Mouse (Mus musculus): ENCODE data around the gene Kcnmb4. TPM values are rescaled to one million over a fixed set of nuclear protein-coding genes. Genes with fewer than 3 reads are reported as not detected.

Kcnmb4 gene
- polyA plus RNA-seq, 1 experiment from 2014 or later: 81.6 TPM

GRCm38 (mm10) chr10:116486895-116487747 is 13.4 kb upstream of the Kcnmb4 start:
- Histone ChIP-seq H3K9me3 (ENCODE audit: control insufficient read depth, low read length) (no peaks in the 10 kb centered on the region), H3K4me2 (ENCODE audit: low read depth, low read length) (no peak overlapping the region), H3K27ac (ENCODE audit: low read depth, low read length) (no peak overlapping the region), H3K27me3 (ENCODE audit: control insufficient read depth, insufficient read depth, low read length) (no peaks in the 10 kb centered on the region), H3K4me1 (ENCODE audit: control insufficient read depth, insufficient read depth, low read length) (no peaks in the 10 kb centered on the region), H3K4me3 (ENCODE audit: low read depth, low read length) (no peak overlapping the region), H3K36me3 (ENCODE audit: control insufficient read depth, insufficient read depth, low read length) (peaks cover 17% of the 10 kb centered on the region; the same call in 1 of the 2 replicates), H3K9ac (replicated peaks; ENCODE audit: low read depth, low read length) (no peak overlapping the region)
- no peak for ATAC-seq (ENCODE audit: low read depth)
- 89% methylated on average over 10 of the region's 10 CpGs for WGBS

GRCm38 (mm10) chr10:116481917-116482316 is 8.2 kb upstream of the Kcnmb4 start:
- WGBS: 95% methylated on average over 12 of the region's 12 CpGs
- Histone ChIP-seq H3K9ac (replicated peaks; ENCODE audit: low read depth, low read length) (no peak overlapping the region), H3K4me1 (ENCODE audit: control insufficient read depth, insufficient read depth, low read length) (no peaks in the 10 kb centered on the region), H3K36me3 (ENCODE audit: control insufficient read depth, insufficient read depth, low read length) (peaks cover 15% of the 10 kb centered on the region; the same call in 1 of the 2 replicates), H3K27me3 (ENCODE audit: control insufficient read depth, insufficient read depth, low read length) (no peaks in the 10 kb centered on the region), H3K4me3 (ENCODE audit: low read depth, low read length) (no peak overlapping the region), H3K4me2 (ENCODE audit: low read depth, low read length) (no peak overlapping the region), H3K9me3 (ENCODE audit: control insufficient read depth, low read length) (no peaks in the 10 kb centered on the region), H3K27ac (ENCODE audit: low read depth, low read length) (no peak overlapping the region)
- ATAC-seq (ENCODE audit: low read depth): no peak

- Histone ChIP-seq H3K9ac (replicated peaks; ENCODE audit: low read depth, low read length) (no peak overlapping the region), H3K4me3 (ENCODE audit: low read depth, low read length) (no peak overlapping the region), H3K9me3 (ENCODE audit: control insufficient read depth, low read length) (no peaks in the 10 kb centered on the region), H3K36me3 (ENCODE audit: control insufficient read depth, insufficient read depth, low read length) (peaks cover 14% of the 10 kb centered on the region; the same call in 1 of the 2 replicates), H3K4me2 (ENCODE audit: low read depth, low read length) (no peak overlapping the region), H3K27ac (ENCODE audit: low read depth, low read length) (no peak overlapping the region), H3K27me3 (ENCODE audit: control insufficient read depth, insufficient read depth, low read length) (no peaks in the 10 kb centered on the region), H3K4me1 (ENCODE audit: control insufficient read depth, insufficient read depth, low read length) (no peaks in the 10 kb centered on the region)
- 87% methylated on average over 5 of the region's 5 CpGs for WGBS
- no peak for ATAC-seq (ENCODE audit: low read depth)
Observed at GRCm38 (mm10) chr10:116480988-116481387, 7.3 kb upstream of the Kcnmb4 start.

GRCm38 (mm10) chr10:116476559-116476958 is 2.9 kb upstream of the Kcnmb4 start:
- ATAC-seq (ENCODE audit: low read depth): no peak
- peaks cover 20% of the 10 kb centered on the region for H3K4me1 ChIP-seq (ENCODE audit: control insufficient read depth, insufficient read depth, low read length)
- H3K9ac ChIP-seq (replicated peaks; ENCODE audit: low read depth, low read length): no peak overlapping the region
- no peak overlapping the region for H3K4me3 ChIP-seq (ENCODE audit: low read depth, low read length)
- H3K27ac ChIP-seq (ENCODE audit: low read depth, low read length): no peak overlapping the region
- no peaks in the 10 kb centered on the region for H3K9me3 ChIP-seq (ENCODE audit: control insufficient read depth, low read length)
- no peaks in the 10 kb centered on the region for H3K36me3 ChIP-seq (ENCODE audit: control insufficient read depth, insufficient read depth, low read length)
- H3K4me2 ChIP-seq (ENCODE audit: low read depth, low read length): no peak overlapping the region
- no peaks in the 10 kb centered on the region; the same call in 1 of the 2 replicates for H3K27me3 ChIP-seq (ENCODE audit: control insufficient read depth, insufficient read depth, low read length)
- WGBS: 89% methylated on average over 3 of the region's 3 CpGs

- H3K4me3 ChIP-seq (ENCODE audit: low read depth, low read length): no peak overlapping the region
- H3K9ac ChIP-seq (replicated peaks; ENCODE audit: low read depth, low read length): no peak overlapping the region
- no peaks in the 10 kb centered on the region for H3K9me3 ChIP-seq (ENCODE audit: control insufficient read depth, low read length)
- H3K4me1 ChIP-seq (ENCODE audit: control insufficient read depth, insufficient read depth, low read length): peaks cover 20% of the 10 kb centered on the region
- ATAC-seq (ENCODE audit: low read depth): no peak
- H3K36me3 ChIP-seq (ENCODE audit: control insufficient read depth, insufficient read depth, low read length): no peaks in the 10 kb centered on the region
- H3K27ac ChIP-seq (ENCODE audit: low read depth, low read length): no peak overlapping the region
- H3K27me3 ChIP-seq (ENCODE audit: control insufficient read depth, insufficient read depth, low read length): no peaks in the 10 kb centered on the region; the same call in 1 of the 2 replicates
- WGBS: 77% methylated on average over 6 of the region's 6 CpGs
- peak overlapping the region; percentile 76; the same call in 1 of the 2 replicates for H3K4me2 ChIP-seq (ENCODE audit: low read depth, low read length)
Observed at GRCm38 (mm10) chr10:116475725-116476124, 2.0 kb upstream of the Kcnmb4 start.

GRCm38 (mm10) chr10:116473071-116473758 is 463 bp downstream of the Kcnmb4 start:
- H3K9ac ChIP-seq (replicated peaks; ENCODE audit: low read depth, low read length): peak overlapping the region; percentile 90
- no peaks in the 10 kb centered on the region; the same call in 1 of the 2 replicates for H3K27me3 ChIP-seq (ENCODE audit: control insufficient read depth, insufficient read depth, low read length)
- peak overlapping the region; percentile 77 for H3K4me3 ChIP-seq (ENCODE audit: low read depth, low read length)
- under 1% methylated on average over 49 of the region's 78 CpGs for WGBS
- H3K9me3 ChIP-seq (ENCODE audit: control insufficient read depth, low read length): no peaks in the 10 kb centered on the region
- peak overlapping the region; percentile 89 for H3K27ac ChIP-seq (ENCODE audit: low read depth, low read length)
- peak; percentile 77 for ATAC-seq (ENCODE audit: low read depth)
- H3K36me3 ChIP-seq (ENCODE audit: control insufficient read depth, insufficient read depth, low read length): no peaks in the 10 kb centered on the region
- peaks cover 23% of the 10 kb centered on the region for H3K4me1 ChIP-seq (ENCODE audit: control insufficient read depth, insufficient read depth, low read length)
- H3K4me2 ChIP-seq (ENCODE audit: low read depth, low read length): peak overlapping the region; percentile 76

GRCm38 (mm10) chr10:116472579-116472978 is 1.1 kb downstream of the Kcnmb4 start:
- peak overlapping the region; percentile 89; the same call in 1 of the 2 replicates for H3K27ac ChIP-seq (ENCODE audit: low read depth, low read length)
- no peak for ATAC-seq (ENCODE audit: low read depth)

GRCm38 (mm10) chr10:116470306-116470925 is 3.3 kb downstream of the Kcnmb4 start:
- Histone ChIP-seq H3K27ac (ENCODE audit: low read depth, low read length) (no peak overlapping the region), H3K4me3 (ENCODE audit: low read depth, low read length) (peak overlapping the region; percentile 1; the same call in 1 of the 2 replicates), H3K9me3 (ENCODE audit: control insufficient read depth, low read length) (no peaks in the 10 kb centered on the region), H3K4me2 (ENCODE audit: low read depth, low read length) (peak overlapping the region; percentile 24; the same call in 1 of the 2 replicates), H3K36me3 (ENCODE audit: control insufficient read depth, insufficient read depth, low read length) (no peaks in the 10 kb centered on the region), H3K27me3 (ENCODE audit: control insufficient read depth, insufficient read depth, low read length) (no peaks in the 10 kb centered on the region; the same call in 1 of the 2 replicates), H3K9ac (replicated peaks; ENCODE audit: low read depth, low read length) (no peak overlapping the region), H3K4me1 (ENCODE audit: control insufficient read depth, insufficient read depth, low read length) (peaks cover 23% of the 10 kb centered on the region)
- WGBS: 64% methylated on average over 11 of the region's 11 CpGs
- no peak for ATAC-seq (ENCODE audit: low read depth)

More at GRCm38 (mm10) chr10:116472579-116472978, 1.1 kb downstream of the Kcnmb4 start:
- H3K9me3 ChIP-seq (ENCODE audit: control insufficient read depth, low read length): no peaks in the 10 kb centered on the region
- peaks cover 23% of the 10 kb centered on the region for H3K4me1 ChIP-seq (ENCODE audit: control insufficient read depth, insufficient read depth, low read length)
- 13% methylated on average over 5 of the region's 5 CpGs for WGBS
- H3K27me3 ChIP-seq (ENCODE audit: control insufficient read depth, insufficient read depth, low read length): no peaks in the 10 kb centered on the region; the same call in 1 of the 2 replicates
- H3K9ac ChIP-seq (replicated peaks; ENCODE audit: low read depth, low read length): peak overlapping the region; percentile 90
- H3K36me3 ChIP-seq (ENCODE audit: control insufficient read depth, insufficient read depth, low read length): no peaks in the 10 kb centered on the region
- H3K4me2 ChIP-seq (ENCODE audit: low read depth, low read length): peak overlapping the region; percentile 76
- peak overlapping the region; percentile 77 for H3K4me3 ChIP-seq (ENCODE audit: low read depth, low read length)

Measured in neural tube, embryonic 14.5 days (tissue).